Mouse (Mus musculus) heart, postnatal 25 days (tissue): ENCODE measurements around the gene Cilp. TPM values are rescaled to one million over a fixed set of nuclear protein-coding genes. Genes with fewer than 3 reads are reported as not detected.
"Not testable (repeated sequence)": the region's sequence is repeated elsewhere in the genome, so short reads cannot be mapped to it uniquely, and the experiment has no call there.

Experiments used
- DNase-seq: peaks from one replicate; pipeline ENCODE4 v3.0.0; 2022; ENCODE audit warnings: low spot score
- intact Hi-C: fragments of 180-260 bp; cut with DNase I; formaldehyde crosslinking; loops from one replicate; pipeline ENCODE4 v1.15.1; 2025
- total RNA-seq, 2 experiments: library from RNA; stranded (reverse); gene quantifications; 2 replicates each; pipeline ENCODE4 v1.2.3; 2021

Cilp gene
- total RNA-seq, 2 experiments from 2014 or later: 4.8 to 6.6 TPM

DNA sequence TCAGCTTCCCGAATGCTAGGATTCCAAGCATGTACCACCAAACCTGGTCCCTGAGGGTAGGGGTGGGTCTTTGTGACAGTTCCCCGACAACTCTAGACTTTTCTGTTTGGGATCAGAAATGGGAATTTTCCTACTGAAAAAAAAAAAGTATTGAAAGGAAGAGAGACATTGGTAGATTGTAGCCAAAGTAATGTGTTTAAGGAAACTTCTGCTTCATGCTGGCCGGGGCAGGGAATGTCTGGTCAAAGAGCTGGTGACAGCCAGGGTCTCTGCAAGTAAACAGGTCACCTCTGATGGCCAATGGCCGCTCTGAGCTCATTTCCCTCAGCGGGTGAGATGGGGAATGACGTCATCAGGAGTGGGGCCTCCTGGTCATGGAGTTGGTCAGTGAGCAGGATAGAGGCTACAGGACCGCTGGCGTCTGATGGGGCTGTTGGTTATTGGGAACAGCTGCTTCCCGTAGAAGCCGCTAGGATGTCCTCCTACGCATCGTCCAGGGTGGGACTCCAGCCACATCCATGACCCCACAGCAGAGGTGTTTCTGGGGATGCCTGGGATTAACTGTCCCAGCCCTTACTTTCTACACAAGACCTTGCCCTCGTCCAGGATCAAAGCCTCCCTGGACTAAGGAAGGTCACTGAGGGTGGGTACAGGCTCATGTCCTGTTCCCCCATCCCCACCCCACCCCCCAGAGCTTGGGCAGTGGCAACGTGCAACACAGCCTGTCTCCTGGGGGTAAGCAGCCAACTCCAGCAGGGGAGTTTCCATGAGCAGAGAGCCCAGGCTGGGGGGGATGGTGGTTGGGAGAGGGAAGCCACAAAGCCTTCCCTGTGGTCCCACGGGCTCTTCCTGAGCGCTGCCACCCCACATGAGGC lies 17.2 kb upstream of the Cilp start:
- intact Hi-C loops: no loop called here
- DNase-seq: peak; percentile 49

GRCm38 (mm10) chr9:65248377-65248690 lies 16.6 kb upstream of the Cilp start:
- DNase-seq: peak; percentile 35
- intact Hi-C loops: no loop called here

GRCm38 (mm10) chr9:65252026-65252425 lies 13.0 kb upstream of the Cilp start:
- no peak for DNase-seq
- intact Hi-C loops: no loop called here

DNA sequence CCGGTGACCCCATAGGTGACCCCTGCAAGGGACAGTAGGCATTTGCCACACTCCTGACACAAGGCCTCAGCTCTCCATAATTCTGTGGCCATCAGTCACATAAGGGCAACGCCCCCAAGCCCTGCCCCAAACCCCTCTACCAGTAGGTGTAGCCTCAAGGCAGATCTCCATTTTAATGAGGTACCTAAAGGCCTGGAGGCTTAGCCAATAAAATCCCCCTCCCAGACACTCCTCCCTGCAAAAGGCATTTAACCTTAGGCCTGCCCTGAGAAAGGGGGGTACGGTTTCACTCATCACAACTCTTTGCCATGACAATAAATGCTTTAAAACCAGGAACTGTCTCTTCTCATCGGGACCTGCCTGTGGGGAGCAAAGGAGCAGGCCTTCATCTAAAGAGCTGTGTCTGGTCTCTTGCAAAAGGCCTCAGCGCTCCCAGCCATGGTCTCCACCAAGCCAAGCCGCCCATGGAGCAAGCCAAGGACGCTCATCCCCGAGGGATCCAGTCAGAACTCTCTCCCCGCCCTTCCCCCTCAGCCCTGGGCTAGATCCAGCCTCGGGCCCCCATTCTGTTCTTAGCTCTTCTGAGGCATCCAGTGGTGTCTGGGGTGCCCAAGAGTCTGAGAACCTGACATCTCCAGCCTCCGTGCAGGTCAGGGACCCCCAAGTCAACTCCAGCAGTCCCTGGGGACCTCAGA lies 8.9 kb upstream of the Cilp start:
- no peak for DNase-seq
- intact Hi-C loops: no loop called here

DNA sequence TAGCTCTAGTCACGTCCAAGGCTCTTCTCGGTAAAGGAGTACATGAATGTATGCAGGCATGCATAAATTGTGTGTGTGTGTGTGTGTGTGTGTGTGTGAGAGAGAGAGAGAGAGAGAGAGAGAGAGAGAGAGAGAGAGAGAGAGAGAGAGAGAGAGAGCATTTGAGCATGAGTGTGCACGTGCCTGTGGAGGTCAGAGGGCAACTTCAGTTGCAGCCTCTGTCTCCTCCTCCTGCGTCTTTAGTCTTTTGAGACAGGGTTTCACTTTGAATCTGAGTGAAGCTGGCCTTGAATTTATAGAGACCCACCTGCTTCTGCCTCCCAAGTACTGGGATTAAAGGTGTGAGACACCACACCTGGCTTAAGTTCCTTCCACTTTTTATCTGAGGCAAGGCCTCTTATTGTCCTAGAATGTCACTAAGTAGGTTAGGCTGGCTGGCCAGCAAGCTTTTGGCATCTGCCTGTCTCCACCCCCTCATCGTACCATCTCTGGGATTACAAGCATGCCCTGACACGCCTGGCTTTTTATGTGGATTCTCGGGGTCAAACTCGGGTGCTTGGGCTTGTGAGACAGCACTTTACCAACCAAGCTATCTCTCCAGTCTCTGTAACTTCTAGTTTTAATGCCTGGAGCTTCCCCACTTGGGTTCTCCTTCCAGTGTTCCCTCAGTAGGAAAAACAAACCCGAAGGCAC lies 7.6 kb upstream of the Cilp start:
- DNase-seq: no peak
- intact Hi-C loops: no loop called here

- no peak for DNase-seq
- intact Hi-C loops: no loop called here
These were observed 5.6 kb upstream of the Cilp start for GRCm38 (mm10) chr9:65259366-65259765.

- DNase-seq: peak; percentile 57
- intact Hi-C loops: no loop called here
These were observed 3.3 kb upstream of the Cilp start for GRCm38 (mm10) chr9:65261591-65262230.

DNA sequence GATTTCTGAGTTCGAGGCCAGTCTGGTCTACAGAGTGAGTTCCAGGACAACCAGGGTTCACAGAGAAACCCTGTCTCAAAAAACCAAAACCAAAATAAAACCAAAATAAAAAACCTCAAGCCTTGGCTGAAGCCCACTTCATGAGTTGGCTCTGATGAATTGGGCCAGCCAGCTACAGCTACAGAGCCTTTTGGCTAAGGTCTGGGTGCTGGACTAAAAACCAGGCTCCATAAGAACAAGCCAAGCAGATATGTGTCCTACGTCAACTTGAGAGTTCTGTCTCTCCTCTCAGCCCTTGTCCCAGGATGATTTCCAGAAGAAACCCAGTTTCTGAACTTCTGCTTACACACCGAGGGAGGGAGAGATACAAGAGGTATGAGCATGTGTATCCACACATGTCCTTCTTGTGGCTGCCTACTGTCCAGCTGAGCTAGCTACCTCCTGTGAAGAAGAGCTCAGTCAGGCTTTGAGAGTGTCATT lies 2.3 kb upstream of the Cilp start:
- intact Hi-C loops: no loop called here

DNA sequence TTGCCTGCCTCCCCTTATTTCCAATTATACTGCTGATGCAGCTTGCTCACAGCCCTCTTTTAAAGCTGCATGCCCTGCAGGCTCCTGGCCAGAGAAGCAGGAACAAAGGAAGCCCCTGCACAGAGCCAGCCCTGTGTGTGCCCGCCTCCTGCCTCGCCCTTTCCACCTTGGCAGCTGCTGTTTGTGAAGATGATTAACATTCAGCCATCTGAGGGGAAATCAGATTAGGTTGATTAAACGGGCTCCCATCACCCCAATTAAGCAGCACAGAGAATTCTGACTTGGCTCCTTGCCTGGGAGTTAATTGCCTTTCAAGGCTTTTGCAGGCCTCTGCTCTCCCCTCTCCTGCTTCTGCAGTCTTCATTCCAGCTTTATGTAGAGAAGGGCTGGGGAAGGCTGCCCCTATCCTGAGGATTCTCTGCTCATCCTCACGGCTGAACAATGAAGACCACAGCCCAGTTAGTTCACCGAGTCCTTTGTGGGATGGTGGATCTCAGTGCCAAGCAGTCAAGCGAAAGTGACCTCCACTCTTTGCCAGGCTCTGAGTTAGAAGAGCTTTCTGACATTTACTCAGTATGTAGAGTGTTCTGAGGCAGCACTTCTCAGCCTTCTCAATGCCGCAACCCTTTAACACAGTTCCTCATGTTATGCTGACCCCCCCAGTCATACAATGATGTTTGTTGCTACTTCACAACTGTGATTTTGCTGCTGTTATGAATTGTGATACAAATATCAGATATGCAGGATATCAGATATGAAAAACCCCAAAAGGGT lies 2.9 kb downstream of the Cilp start:
- intact Hi-C loops: no loop called here
- no peak for DNase-seq

More for the DNA sequence above, 2.3 kb upstream of the Cilp start:
- no peak for DNase-seq

GRCm38 (mm10) chr9:65273048-65273809 lies 8.2 kb downstream of the Cilp start:
- intact Hi-C loops: no loop called here
- DNase-seq: no peak

GRCm38 (mm10) chr9:65273873-65274272 lies 8.9 kb downstream of the Cilp start:
- intact Hi-C loops: no loop called here
- DNase-seq: no peak

DNA sequence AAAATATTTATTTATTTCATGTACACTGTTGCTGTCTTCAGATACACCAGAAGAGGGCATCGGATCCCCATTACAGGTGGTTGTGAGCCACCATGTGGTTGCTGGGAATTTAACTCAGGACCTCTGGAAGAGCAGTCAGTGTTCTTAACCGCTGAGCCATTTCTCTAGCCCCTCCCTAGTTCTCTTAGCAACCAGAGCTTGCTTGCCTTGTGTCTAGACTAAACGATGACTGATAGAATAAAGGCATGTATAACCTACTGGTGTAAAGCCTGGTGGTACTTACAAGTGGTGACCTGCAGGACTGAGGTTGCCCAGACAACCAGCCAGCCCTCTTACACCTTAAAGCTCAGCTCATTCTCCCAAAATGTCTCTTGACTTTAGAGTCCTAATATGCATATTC lies 9.9 kb downstream of the Cilp start:
- intact Hi-C loops, DNase-seq: not testable (repeated sequence)

DNA sequence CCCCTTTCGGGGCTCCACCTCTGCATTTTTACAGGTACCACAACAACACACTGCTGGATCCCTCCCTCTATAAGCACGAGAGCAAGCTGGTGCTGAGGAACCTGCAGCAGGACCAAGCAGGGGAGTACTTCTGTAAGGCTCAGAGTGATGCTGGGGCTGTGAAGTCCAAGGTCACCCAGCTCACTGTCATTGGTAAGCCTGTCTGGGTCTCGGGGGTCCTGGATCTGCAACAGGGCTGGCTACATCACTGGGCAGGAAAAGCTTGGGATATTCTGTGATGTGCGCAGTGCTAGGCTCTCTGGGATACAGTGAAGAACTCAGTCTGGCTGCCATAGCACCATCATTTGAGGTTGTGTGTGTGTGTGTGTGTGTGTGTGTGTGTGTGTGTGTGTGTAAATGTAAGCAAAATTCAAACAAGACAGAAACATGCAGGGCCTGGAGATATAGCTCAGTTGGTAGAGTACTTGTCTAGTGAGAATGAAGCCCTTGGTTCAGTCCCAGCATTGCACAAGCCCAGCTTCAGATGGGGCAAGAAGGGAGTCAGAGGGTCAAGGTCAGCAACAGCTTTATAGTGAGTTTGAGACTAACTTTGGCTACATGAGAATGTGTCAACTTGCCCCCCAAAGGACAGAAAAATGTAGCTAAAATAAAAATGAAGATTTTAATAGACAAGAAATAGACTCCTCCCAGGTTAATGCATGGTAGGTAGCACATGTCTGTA lies 11.0 kb downstream of the Cilp start:
- DNase-seq: no peak
- intact Hi-C loops: no loop called here

DNA sequence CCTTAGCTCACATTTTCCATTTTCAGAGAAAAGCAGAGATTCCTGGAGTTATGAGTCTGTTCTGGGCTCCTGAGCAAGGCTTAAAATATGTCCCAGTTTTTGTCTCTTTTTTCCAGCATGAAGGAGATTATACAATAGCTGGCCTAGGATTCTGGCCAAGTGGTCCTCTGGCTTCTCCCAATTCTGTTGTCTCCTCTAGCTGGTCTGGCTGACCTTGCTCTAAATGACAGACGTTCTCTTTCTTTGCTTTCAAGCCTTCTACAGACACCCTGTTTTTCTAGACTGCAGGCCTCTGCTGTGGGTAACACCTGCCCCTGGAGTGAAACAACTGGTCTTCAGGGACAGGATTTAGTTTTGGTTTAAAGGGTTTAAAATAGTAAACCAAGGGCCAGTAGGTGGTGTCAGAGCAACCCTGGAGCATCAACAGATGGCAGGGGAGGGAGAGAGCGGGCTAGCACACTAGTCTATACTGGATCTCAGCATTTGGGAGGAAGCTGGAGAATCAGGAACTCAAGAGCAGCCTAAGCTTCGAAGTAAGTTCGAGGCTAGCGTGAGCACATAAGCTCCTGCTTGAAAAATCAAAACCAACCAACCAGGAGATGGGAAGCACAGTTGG lies 16.7 kb downstream of the Cilp start:
- intact Hi-C loops: loop anchor here (2.0 kb wide), 2 partner anchors 55 to 81 kb away; no protein-coding TSS in a partner anchor

GRCm38 (mm10) chr9:65283301-65283700 lies 18.3 kb downstream of the Cilp start:
- DNase-seq: no peak
- intact Hi-C loops: loop anchor here (1.0 to 2.0 kb wide), 3 partner anchors 56 to 150 kb away; no protein-coding TSS in a partner anchor

More for the DNA sequence above, 16.7 kb downstream of the Cilp start:
- peak; percentile 29 for DNase-seq

DNA sequence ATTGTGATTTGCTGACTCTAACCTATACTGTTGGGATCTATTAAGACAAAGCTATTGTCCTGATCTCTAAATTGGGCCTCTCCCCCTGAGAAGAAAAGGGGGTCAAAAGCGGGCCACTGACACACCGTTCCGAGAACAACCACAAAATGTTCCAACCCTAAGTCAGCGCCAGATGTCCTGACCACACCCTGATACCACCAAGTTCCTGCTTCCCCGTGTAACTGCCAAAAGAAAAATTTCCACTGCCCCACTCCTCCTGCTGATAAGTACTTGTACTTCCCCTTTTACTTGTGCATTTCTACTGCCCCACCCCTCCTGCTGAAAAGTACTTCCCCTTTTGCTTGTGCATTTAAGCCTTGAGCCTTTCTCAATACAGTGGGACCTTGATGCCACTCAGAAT lies 23.3 kb downstream of the Cilp start:
- intact Hi-C loops, DNase-seq: not testable (repeated sequence)

GRCm38 (mm10) chr9:65289988-65290387 lies 25.0 kb downstream of the Cilp start:
- intact Hi-C loops: no loop called here
- no peak for DNase-seq

- no peak for DNase-seq
- intact Hi-C loops: no loop called here
These were observed 27.4 kb downstream of the Cilp start for GRCm38 (mm10) chr9:65292421-65292820.
